Mouse (Mus musculus) lung, embryonic 14.5 days (tissue): ENCODE measurements around the gene Bpgm. TPM values are rescaled to one million over a fixed set of nuclear protein-coding genes. Genes with fewer than 3 reads are reported as not detected.

ENCODE experiments used
- ATAC-seq: fragments of 200-750 bp; cut with Nextera tagmentation; 2 replicates; pipeline ENCODE4 v1.8.0; 2017; ENCODE audit warnings: mild to moderate bottlenecking, moderate TSS enrichment, moderate library complexity; ENCODE audit not compliant: insufficient read depth
- DNase-seq: peaks from one replicate; pipeline ENCODE4 v3.0.0-alpha.2; 2015
- H3K27ac ChIP-seq: fragments of 300-500 bp; sonication (generic); 2 replicates; pipeline ENCODE4 v1.5.1; 2014; ENCODE audit warnings: low read depth, mild to moderate bottlenecking, moderate library complexity
- H3K27me3 ChIP-seq: fragments of 300-500 bp; sonication (generic); 2 replicates; pipeline ENCODE4 v1.6.1; 2014; ENCODE audit warnings: low read length, control low read depth; ENCODE audit not compliant: insufficient read depth
- H3K36me3 ChIP-seq: fragments of 300-500 bp; sonication (generic); 2 replicates; pipeline ENCODE4 v1.6.1; 2014; ENCODE audit warnings: control low read depth; ENCODE audit not compliant: insufficient read depth
- H3K4me1 ChIP-seq: fragments of 300-500 bp; sonication (generic); 2 replicates; pipeline ENCODE4 v1.6.1; 2014; ENCODE audit warnings: antibody characterized with exemption, control low read depth; ENCODE audit not compliant: insufficient read depth
- H3K4me2 ChIP-seq: fragments of 300-500 bp; sonication (generic); 2 replicates; pipeline ENCODE4 v1.6.1; 2014; ENCODE audit warnings: mild to moderate bottlenecking
- H3K4me3 ChIP-seq: fragments of 300-500 bp; sonication (generic); 2 replicates; pipeline ENCODE4 v1.5.1; 2014; ENCODE audit warnings: low read depth, low read length
- H3K9ac ChIP-seq: fragments of 300-500 bp; sonication (generic); 2 replicates; pipeline ENCODE4 v1.6.1; 2014
- H3K9me3 ChIP-seq: fragments of 300-500 bp; sonication (generic); 2 replicates; pipeline ENCODE4 v1.6.1; 2016; ENCODE audit warnings: low read depth, low read length, control low read depth
- CTCF ChIP-seq: IDR thresholded peaks from 2 replicates; pipeline ENCODE4 v1.5.1; 2016; ENCODE audit warnings: antibody characterized with exemption, low read depth
- whole genome bisulfite sequencing: fragments of 180-500 bp; shearing (Covaris S2); extraction: QIAGEN DNeasy Blood & Tissue Kit; methylation state at CpG from one replicate; pipeline ENCODE4 v1.1.7; 2014; 5-methylcytosine and 5-hydroxymethylcytosine counted together
- polyA plus RNA-seq: library from polyadenylated mRNA; unstranded; fragments of >200 nt; fragmentation: Nextera tagmentation; extraction: Ambion mirVana; gene quantifications from 2 replicates; pipeline ENCODE4 v1.2.1, GENCODE M21; 2014

Bpgm gene
- polyA plus RNA-seq, 1 experiment from 2014 or later, result 52.6 TPM

DNA sequence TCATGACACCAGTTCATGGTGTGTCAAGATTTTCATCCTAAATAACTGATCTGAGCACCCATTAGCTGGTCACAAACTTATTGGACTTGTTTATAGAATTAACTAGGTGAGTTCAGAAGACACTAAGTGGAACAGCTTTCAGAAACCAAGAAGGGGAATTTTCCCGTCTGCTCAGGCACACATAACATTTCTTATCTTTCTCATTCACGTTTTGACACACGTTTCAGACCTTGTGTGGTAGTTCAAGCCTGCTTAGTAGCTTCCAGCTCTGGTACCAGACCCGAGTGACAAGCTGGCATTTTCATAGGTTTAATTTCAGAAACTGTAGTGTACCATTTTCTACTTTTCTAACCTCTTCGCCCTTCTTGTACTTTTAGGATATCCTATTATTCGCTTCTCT, 616 bp upstream of the Bpgm start:
- peaks cover 27% of the 10 kb centered on the region; the same call in 1 of the 2 replicates for H3K4me1 ChIP-seq
- H3K36me3 ChIP-seq, result no peaks in the 10 kb centered on the region
- peak overlapping the region; percentile 59 for H3K4me2 ChIP-seq
- no peaks in the 10 kb centered on the region for H3K9me3 ChIP-seq
- no peaks in the 10 kb centered on the region for H3K27me3 ChIP-seq
- ATAC-seq, result no peak
- peak overlapping the region; percentile 45 for H3K9ac ChIP-seq
- no peak for DNase-seq
- TF ChIP-seq CTCF, result no peak
- peak overlapping the region; percentile 48 for H3K4me3 ChIP-seq
- WGBS, result 17% methylated on average over 6 of the region's 6 CpGs
- 0 out of 2 replicates have a peak overlapping the region, but pooled peaks have one; percentile 58 for H3K27ac ChIP-seq

- Histone ChIP-seq H3K27me3 (no peaks in the 10 kb centered on the region), H3K36me3 (no peaks in the 10 kb centered on the region), H3K4me2 (peak overlapping the region; percentile 75), H3K9me3 (no peaks in the 10 kb centered on the region), H3K4me1 (peaks cover 34% of the 10 kb centered on the region; the same call in 1 of the 2 replicates), H3K9ac (no peak overlapping the region), H3K27ac (no peak overlapping the region), H3K4me3 (peak overlapping the region; percentile 0; the same call in 1 of the 2 replicates)
- DNase-seq, result no peak
- ATAC-seq, result no peak
- WGBS, result 81% methylated on average over 7 of the region's 7 CpGs
- no peak for TF ChIP-seq CTCF
Observed at GRCm38 (mm10) chr6:34478036-34478435, 2.0 kb downstream of the Bpgm start.

DNA sequence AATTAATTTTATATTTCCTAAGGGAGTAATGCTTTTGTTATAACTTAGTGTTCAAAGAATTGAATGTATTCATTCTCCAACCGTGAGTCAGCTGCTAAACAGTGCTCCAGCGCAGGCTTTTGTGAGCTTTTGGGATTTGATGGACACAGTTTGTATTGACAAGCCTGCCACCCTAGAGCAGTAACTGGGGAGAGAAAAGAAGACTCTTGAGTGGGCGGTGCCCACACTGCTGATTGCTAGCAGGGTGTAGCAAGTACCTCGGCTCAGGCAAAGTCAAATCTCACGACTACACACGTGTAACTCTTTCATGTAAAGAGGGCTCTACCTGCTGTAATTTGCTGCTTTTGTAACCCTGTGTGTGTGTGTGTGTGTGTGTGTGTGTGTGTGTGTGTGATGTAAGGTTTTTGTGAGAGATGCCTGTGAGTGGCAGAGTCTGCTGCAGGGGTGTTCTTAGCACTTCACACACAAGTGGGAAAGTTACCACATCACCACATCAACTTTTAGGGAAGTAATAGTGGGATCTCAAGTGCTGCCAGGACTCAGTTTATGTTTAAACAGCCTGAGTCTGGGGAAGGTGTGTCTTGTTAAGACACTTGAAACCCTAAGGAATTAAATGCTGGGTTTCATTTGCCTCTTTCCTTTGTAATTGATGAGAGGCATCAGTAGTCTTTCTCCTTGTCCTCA, 2.8 kb downstream of the Bpgm start:
- WGBS, result 40% methylated on average over 6 of the region's 6 CpGs
- no peak for ATAC-seq
- peak overlapping the region; percentile 75 for H3K4me2 ChIP-seq
- DNase-seq, result no peak
- H3K9ac ChIP-seq, result no peak overlapping the region
- no peaks in the 10 kb centered on the region for H3K27me3 ChIP-seq
- H3K27ac ChIP-seq, result no peak overlapping the region
- peaks cover 34% of the 10 kb centered on the region; the same call in 1 of the 2 replicates for H3K4me1 ChIP-seq
- no peak for TF ChIP-seq CTCF
- H3K36me3 ChIP-seq, result no peaks in the 10 kb centered on the region
- peak overlapping the region; percentile 0; the same call in 1 of the 2 replicates for H3K4me3 ChIP-seq
- no peaks in the 10 kb centered on the region for H3K9me3 ChIP-seq

- H3K9me3 ChIP-seq, result no peaks in the 10 kb centered on the region
- H3K36me3 ChIP-seq, result no peaks in the 10 kb centered on the region
- no peak overlapping the region; the same call in 1 of the 2 replicates for H3K4me3 ChIP-seq
- DNase-seq (no peak), ATAC-seq (no peak)
- peak overlapping the region; percentile 75 for H3K4me2 ChIP-seq
- peaks cover 34% of the 10 kb centered on the region; the same call in 1 of the 2 replicates for H3K4me1 ChIP-seq
- no peak overlapping the region for H3K9ac ChIP-seq
- no peak overlapping the region for H3K27ac ChIP-seq
- H3K27me3 ChIP-seq, result no peaks in the 10 kb centered on the region
- WGBS, result 29% methylated on average over 8 of the region's 8 CpGs
- TF ChIP-seq CTCF, result no peak
Observed at GRCm38 (mm10) chr6:34479531-34479930, 3.5 kb downstream of the Bpgm start.

DNA sequence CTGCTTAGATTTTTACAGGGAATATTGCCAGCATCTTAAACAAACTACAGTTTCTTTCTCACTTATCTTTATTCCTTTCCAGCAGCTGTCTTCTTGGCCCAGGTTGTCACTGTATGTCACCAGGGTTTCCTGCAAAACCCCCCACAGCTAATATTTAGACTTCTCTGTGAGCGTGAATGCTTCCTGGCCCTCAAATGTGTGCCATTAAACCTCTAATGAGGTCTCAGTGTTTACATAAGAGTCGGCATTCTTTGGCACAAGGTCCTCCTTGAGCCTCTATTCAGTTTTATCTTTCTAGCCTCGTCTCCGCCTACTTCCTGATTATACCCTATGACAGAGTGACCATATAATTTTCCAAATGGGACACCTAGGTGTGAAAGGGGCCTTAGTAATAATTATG, 4.7 kb downstream of the Bpgm start:
- H3K9ac ChIP-seq, result no peak overlapping the region
- 0 out of 2 replicates have a peak overlapping the region, but pooled peaks have one; percentile 20 for H3K27ac ChIP-seq
- H3K4me1 ChIP-seq, result peaks cover 34% of the 10 kb centered on the region; the same call in 1 of the 2 replicates
- H3K27me3 ChIP-seq, result no peaks in the 10 kb centered on the region
- H3K4me2 ChIP-seq, result peak overlapping the region; percentile 27
- H3K4me3 ChIP-seq, result no peak overlapping the region
- peak; percentile 88 for DNase-seq
- ATAC-seq, result peak; percentile 53
- no peak for TF ChIP-seq CTCF
- WGBS, result 8% methylated on average over 4 of the region's 4 CpGs
- no peaks in the 10 kb centered on the region for H3K36me3 ChIP-seq
- no peaks in the 10 kb centered on the region for H3K9me3 ChIP-seq

DNA sequence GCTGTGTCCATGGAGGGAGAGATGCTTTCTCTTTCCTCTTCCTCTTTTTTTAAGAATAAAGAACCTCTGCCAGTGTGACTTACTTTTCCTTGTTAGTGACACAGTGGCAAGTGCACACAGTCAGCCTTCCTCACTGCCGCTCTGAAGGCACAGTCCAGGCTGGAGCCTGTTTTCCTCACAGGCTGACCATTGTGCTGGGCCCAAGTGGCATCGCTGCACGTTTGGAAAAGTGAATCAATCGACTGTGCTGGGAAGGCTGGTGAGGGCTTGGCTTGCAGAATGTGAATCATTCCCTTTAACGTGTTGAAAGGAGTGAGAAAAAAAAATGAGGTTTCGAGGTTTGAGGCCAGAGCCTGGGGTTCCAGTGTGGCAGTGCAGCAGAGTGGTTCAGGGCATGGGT, 5.3 kb downstream of the Bpgm start:
- no peak for TF ChIP-seq CTCF
- H3K27ac ChIP-seq, result peak overlapping the region; percentile 51; the same call in 1 of the 2 replicates

DNA sequence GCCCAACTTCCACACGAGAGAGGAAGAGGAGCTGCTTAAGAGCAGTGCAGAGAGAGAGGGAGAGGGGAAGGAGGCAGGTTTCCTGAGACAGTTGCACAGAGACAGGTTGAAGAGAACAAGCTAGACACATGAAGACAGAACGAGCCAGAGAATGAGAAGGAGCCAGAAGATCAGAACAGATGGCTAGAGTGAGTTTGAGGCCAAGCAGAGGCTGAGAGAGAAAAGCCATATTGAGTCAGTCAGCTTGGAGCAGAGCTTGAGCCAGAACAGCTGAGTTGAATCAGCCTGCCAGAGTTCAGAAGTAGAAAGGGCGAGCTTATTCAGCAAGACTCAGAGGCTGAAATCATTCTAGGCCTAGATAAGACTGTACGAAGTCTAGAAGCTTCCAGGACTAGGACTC, 6.8 kb downstream of the Bpgm start:
- no peak overlapping the region for H3K9ac ChIP-seq
- 56% methylated on average over 4 of the region's 4 CpGs for WGBS

More for the DNA sequence above, 5.3 kb downstream of the Bpgm start:
- no peak overlapping the region for H3K9ac ChIP-seq
- H3K4me2 ChIP-seq, result no peak overlapping the region
- ATAC-seq (no peak), DNase-seq (no peak)
- H3K9me3 ChIP-seq, result no peaks in the 10 kb centered on the region
- H3K4me1 ChIP-seq, result peaks cover 34% of the 10 kb centered on the region; the same call in 1 of the 2 replicates
- 56% methylated on average over 6 of the region's 6 CpGs for WGBS
- H3K36me3 ChIP-seq, result no peaks in the 10 kb centered on the region
- H3K4me3 ChIP-seq, result no peak overlapping the region
- no peaks in the 10 kb centered on the region for H3K27me3 ChIP-seq

More for the DNA sequence above, 6.8 kb downstream of the Bpgm start:
- ATAC-seq, result no peak
- Histone ChIP-seq H3K4me1 (peaks cover 29% of the 10 kb centered on the region), H3K4me2 (no peak overlapping the region), H3K36me3 (peaks cover 7% of the 10 kb centered on the region; the same call in 1 of the 2 replicates), H3K27me3 (no peaks in the 10 kb centered on the region), H3K4me3 (no peak overlapping the region), H3K9me3 (no peaks in the 10 kb centered on the region), H3K27ac (no peak overlapping the region)
- no peak for TF ChIP-seq CTCF
- peak; percentile 45 for DNase-seq
